Mouse (Mus musculus) bone marrow, adult 2 months (tissue): ENCODE measurements around the gene Rptor.

Experiments used
- CTCF ChIP-seq: fragments of 200-500 bp; IDR thresholded peaks from 2 replicates; pipeline ENCODE4 v1.5.1; 2011; ENCODE audit warnings: low read length, control low read depth; ENCODE audit not compliant: control insufficient read depth, insufficient read depth
- POLR2A ChIP-seq: fragments of 200-500 bp; IDR thresholded peaks from 2 replicates; pipeline ENCODE4 v1.6.1; 2011; ENCODE audit warnings: low read depth, mild to moderate bottlenecking, control low read depth, low read length, borderline replicate concordance; ENCODE audit not compliant: control insufficient read depth

- TF ChIP-seq CTCF (no peak), POLR2A (no peak)
Measured at GRCm38 (mm10) chr11:119663876-119664275, 61.2 kb downstream of the Rptor start.
